Mouse (Mus musculus): ENCODE data around the gene Tprgl. TPM values are rescaled to one million over a fixed set of nuclear protein-coding genes. Genes with fewer than 3 reads are reported as not detected.

The Tprgl gene
- total and polyA plus RNA-seq, 3 experiments = 49.3 to 163 (median 67.4) TPM

- Histone ChIP-seq H3K9me3 (replicated peaks; ENCODE audit: insufficient read depth, low read length) (no peaks in the 10 kb centered on the region), H3K27me3 (ENCODE audit: control insufficient read depth in 1 of 2, insufficient read depth in 2 of 2, low read length in 2 of 2) (no peaks in the 10 kb centered on the region), H3K27ac (ENCODE audit: control insufficient read depth, low read depth, low read length) (no peak overlapping the region), H3K4me1 (ENCODE audit: control insufficient read depth in 1 of 2, insufficient read depth in 2 of 2, low read length in 2 of 2) (no peaks in the 10 kb centered on the region), H3K9ac (ENCODE audit: control insufficient read depth, low read depth, low read length, poor library complexity, severe bottlenecking) (no peak overlapping the region), H3K79me2 (ENCODE audit: control insufficient read depth, insufficient read depth, low read length, poor library complexity) (no peaks in the 10 kb centered on the region), H3K36me3 (ENCODE audit: control insufficient read depth in 1 of 2, insufficient read depth in 2 of 2, low read length in 2 of 2) (no peaks in the 10 kb centered on the region), H3K4me3 (ENCODE audit: control insufficient read depth in 1 of 2, insufficient read depth in 1 of 2, low read depth in 2 of 2, low read length in 2 of 2) (no peak overlapping the region)
- no peak for TF ChIP-seq MAFK (IDR thresholded peaks at IDR 0.05; ENCODE audit: borderline replicate concordance, low read depth, low read length)
- TF ChIP-seq SMC3 (IDR thresholded peaks at IDR 0.05; ENCODE audit: low read depth, low read length) = no peak
- TF ChIP-seq NELFE (IDR thresholded peaks at IDR 0.05; ENCODE audit: low read depth, low read length) = no peak
- no peak for TF ChIP-seq MAX (IDR thresholded peaks at IDR 0.05; ENCODE audit: low read length)
- TF ChIP-seq MXI1 (IDR thresholded peaks at IDR 0.05; ENCODE audit: low read depth, low read length) = no peak
- no peak for TF ChIP-seq BHLHE40 (IDR thresholded peaks at IDR 0.05; ENCODE audit: borderline replicate concordance, low read depth, low read length)
- TF ChIP-seq SIN3A (IDR thresholded peaks at IDR 0.05; ENCODE audit: low read length) = no peak
- no peak for TF ChIP-seq ELF1 (IDR thresholded peaks at IDR 0.05; ENCODE audit: low read depth, low read length)
- TF ChIP-seq E2F4 (IDR thresholded peaks at IDR 0.05; ENCODE audit: borderline replicate concordance, low read depth, low read length) = no peak
- TF ChIP-seq TBP (IDR thresholded peaks at IDR 0.05; ENCODE audit: low read depth, low read length) = no peak
- TF ChIP-seq MEF2A (IDR thresholded peaks at IDR 0.05; ENCODE audit: extremely low read depth, insufficient replicate concordance, low read depth, low read length, poor library complexity, severe bottlenecking) = no peak
- no peak for TF ChIP-seq MAZ (IDR thresholded peaks at IDR 0.05; ENCODE audit: low read depth, low read length)
- no peak for TF ChIP-seq POLR2A (IDR thresholded peaks at IDR 0.05; ENCODE audit: control insufficient read depth in 1 of 2, insufficient read depth in 1 of 2, low read depth in 1 of 2, low read length in 2 of 2, poor library complexity in 1 of 2)
- TF ChIP-seq CTCF (IDR thresholded peaks at IDR 0.05 in 2 of 3, conservative IDR thresholded peaks at IDR 0.05 in 1 of 3; ENCODE audit: control insufficient read depth in 1 of 3, insufficient read depth in 1 of 3, low read depth in 2 of 3, low read length in 3 of 3, poor library complexity in 1 of 3, severe bottlenecking in 1 of 3) = no peak
- TF ChIP-seq CHD1 (IDR thresholded peaks at IDR 0.05; ENCODE audit: low read depth, low read length) = no peak
- TF ChIP-seq POLR2AphosphoS2 (IDR thresholded peaks at IDR 0.05; ENCODE audit: low read length) = no peak
- DNase-seq (ENCODE audit: low read depth, low spot score) = no peak
Observed at GRCm38 (mm10) chr4:154131894-154132293, 28.6 kb downstream of the Tprgl start.

GRCm38 (mm10) chr4:154129950-154130349 lies 30.5 kb downstream of the Tprgl start:
- Histone ChIP-seq H3K27me3 (ENCODE audit: control insufficient read depth in 1 of 2, insufficient read depth in 2 of 2, low read length in 2 of 2) (no peaks in the 10 kb centered on the region), H3K36me3 (ENCODE audit: control insufficient read depth in 1 of 2, insufficient read depth in 2 of 2, low read length in 2 of 2) (no peaks in the 10 kb centered on the region), H3K27ac (ENCODE audit: control insufficient read depth, low read depth, low read length) (no peak overlapping the region), H3K9ac (ENCODE audit: control insufficient read depth, low read depth, low read length, poor library complexity, severe bottlenecking) (no peak overlapping the region), H3K79me2 (ENCODE audit: control insufficient read depth, insufficient read depth, low read length, poor library complexity) (no peaks in the 10 kb centered on the region), H3K9me3 (replicated peaks; ENCODE audit: insufficient read depth, low read length) (no peaks in the 10 kb centered on the region), H3K4me1 (ENCODE audit: control insufficient read depth in 1 of 2, insufficient read depth in 2 of 2, low read length in 2 of 2) (no peaks in the 10 kb centered on the region), H3K4me3 (ENCODE audit: control insufficient read depth in 1 of 2, insufficient read depth in 1 of 2, low read depth in 2 of 2, low read length in 2 of 2) (no peak overlapping the region)
- TF ChIP-seq TAL1 (IDR thresholded peaks at IDR 0.05; ENCODE audit: low read length) = no peak
- TF ChIP-seq KAT2A (conservative IDR thresholded peaks at IDR 0.05; ENCODE audit: low read depth, low read length) = no peak
- TF ChIP-seq ETS1 (IDR thresholded peaks at IDR 0.05; ENCODE audit: low read depth, low read length) = no peak
- no peak for TF ChIP-seq POLR2AphosphoS2 (IDR thresholded peaks at IDR 0.05; ENCODE audit: low read length)
- no peak for TF ChIP-seq ZNF384 (IDR thresholded peaks at IDR 0.05; ENCODE audit: low read depth, low read length)
- no peak for TF ChIP-seq GATA1 (IDR thresholded peaks at IDR 0.05; ENCODE audit: low read depth, low read length)
- TF ChIP-seq TCF12 (IDR thresholded peaks at IDR 0.05; ENCODE audit: low read depth, low read length) = no peak
- TF ChIP-seq RAD21 (IDR thresholded peaks at IDR 0.05; ENCODE audit: low read depth, low read length) = no peak
- no peak for TF ChIP-seq MAX (IDR thresholded peaks at IDR 0.05; ENCODE audit: low read length)
- no peak for TF ChIP-seq MYB (IDR thresholded peaks at IDR 0.05; ENCODE audit: low read depth, low read length)
- no peak for TF ChIP-seq SIN3A (IDR thresholded peaks at IDR 0.05; ENCODE audit: low read length)
- TF ChIP-seq CTCF (IDR thresholded peaks at IDR 0.05 in 2 of 3, conservative IDR thresholded peaks at IDR 0.05 in 1 of 3; ENCODE audit: control insufficient read depth in 1 of 3, insufficient read depth in 1 of 3, low read depth in 2 of 3, low read length in 3 of 3, poor library complexity in 1 of 3, severe bottlenecking in 1 of 3) = no peak
- no peak for TF ChIP-seq HCFC1 (IDR thresholded peaks at IDR 0.05; ENCODE audit: low read depth, low read length)
- TF ChIP-seq USF1 (IDR thresholded peaks at IDR 0.05; ENCODE audit: low read depth, low read length) = no peak
- TF ChIP-seq GABPA (IDR thresholded peaks at IDR 0.05; ENCODE audit: low read depth, low read length) = no peak
- no peak for DNase-seq (ENCODE audit: low read depth, low spot score)
